Mouse (Mus musculus): ENCODE measurements around the gene Man1c1.

The Man1c1 gene

DNA sequence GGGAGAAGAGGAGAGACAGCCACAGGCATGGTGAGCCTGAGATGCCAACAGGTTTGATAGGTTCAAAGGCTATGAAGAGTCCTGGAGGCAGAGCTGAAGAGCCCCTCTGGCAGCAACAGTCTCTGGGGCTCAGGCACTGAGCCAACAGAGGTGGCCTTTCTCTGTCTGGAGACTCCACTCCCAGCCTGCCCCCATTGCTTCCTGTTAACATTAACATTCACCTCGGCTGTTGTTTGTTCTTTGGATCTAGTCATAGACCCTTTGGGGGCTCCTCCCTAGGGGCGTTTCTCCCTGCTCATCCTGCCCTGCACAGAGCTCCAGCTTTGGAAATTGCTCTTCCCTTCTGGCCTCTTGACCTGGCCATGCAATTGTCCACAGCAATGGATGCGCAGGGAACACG lies 20.9 kb upstream of the Man1c1 start:
- no peak for DNase-seq (ENCODE audit: low spot score in 2 of 2)

DNA sequence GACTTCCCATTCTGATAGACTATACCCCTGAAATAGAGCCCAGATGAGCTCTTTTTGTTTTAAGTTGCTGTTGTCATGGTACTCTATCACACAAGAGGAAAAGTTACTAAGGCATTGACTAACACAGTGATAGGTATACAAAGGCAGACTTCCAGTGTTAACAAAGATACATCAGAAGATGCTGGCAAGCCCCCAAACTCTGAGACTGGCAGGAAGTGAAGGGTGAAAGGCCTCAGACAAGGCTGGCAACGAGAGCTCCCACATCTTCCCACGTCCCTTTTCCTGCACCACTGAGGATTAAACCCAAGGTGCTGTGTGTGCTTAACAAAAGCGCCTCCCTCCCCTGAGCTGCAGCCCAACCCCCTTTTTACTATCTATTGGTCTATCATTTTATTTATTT lies 19.2 kb upstream of the Man1c1 start:
- DNase-seq (ENCODE audit: low spot score in 2 of 2): no peak

DNA sequence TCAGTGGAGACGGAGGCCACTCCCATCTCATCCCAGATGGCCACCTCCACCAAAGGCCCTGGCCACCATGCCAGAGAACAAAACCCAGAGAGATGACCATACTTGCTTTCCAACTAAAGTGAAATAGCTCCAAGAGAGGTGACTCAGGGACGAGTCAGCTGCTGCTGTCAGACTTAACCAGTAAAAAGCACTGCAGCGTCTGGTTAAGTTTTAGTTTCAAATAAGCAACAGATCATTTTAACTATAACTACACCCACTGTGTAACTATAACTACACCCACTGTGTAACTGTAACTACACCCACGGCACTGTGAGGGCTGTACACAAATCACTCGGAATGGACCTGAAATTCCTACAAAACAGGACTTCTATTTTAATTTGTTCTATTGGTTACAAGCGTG lies 17.0 kb upstream of the Man1c1 start:
- DNase-seq (ENCODE audit: low spot score in 2 of 2): no peak

DNA sequence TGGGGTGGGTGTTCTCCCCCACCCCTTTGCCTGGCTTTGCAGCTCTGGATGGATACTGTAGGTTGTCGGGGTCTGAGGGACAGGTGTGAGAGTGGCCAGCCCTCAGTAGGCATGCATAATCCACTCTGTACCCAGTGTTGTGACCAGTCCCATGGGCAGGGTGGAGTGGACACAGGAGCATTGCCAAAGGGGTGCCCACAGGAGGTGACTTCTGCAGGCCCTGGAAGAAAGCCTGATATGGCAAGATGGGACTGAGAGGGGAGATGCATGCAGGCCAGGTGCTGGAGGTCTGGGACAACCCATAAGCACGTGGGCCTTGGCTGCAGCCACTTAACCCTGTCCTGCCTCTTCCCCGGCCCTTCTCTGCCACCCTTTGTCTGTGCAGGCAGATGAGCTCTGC lies 16.3 kb upstream of the Man1c1 start:
- DNase-seq (ENCODE audit: low spot score in 2 of 2): no peak

DNA sequence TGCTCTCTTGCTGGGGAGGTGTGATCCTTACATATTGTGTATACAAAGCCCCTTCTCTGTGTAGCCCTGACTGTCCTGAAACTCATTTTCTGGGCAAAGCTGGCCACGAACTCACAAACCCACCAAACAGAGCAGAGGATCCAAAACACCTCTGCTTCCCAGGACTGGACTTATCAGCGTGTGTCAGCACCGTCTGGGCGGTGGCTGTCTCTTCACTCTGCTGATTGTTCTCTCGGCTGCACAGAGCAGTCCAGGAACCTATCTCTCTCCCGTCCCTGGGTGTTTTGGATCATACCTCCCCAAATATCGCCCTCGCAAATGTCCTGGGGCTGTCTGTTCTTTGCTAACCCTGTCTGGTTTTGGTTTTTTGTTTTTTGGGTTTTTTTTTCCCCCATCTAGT lies 15.4 kb upstream of the Man1c1 start:
- DNase-seq (ENCODE audit: low spot score in 2 of 2): no peak

DNA sequence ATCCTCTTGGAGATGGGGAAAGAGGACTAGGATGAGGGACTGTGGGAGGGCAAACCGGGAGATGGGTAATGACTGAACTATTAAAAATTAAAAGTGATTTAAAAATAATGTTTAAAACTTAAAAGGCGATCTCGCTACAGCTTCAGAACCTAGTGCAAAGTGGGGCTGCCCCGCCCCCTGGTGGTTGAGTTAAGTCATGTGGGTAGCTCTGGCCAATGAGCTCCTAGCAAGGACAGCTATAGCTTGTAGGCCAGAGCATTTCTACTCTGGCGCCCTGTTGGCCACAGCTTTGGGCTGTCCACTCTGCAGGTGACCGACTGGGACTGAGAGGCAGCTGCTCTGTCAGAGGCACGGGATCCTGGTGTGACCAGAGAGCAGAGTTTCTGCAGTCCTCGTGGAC lies 9.8 kb upstream of the Man1c1 start:
- DNase-seq (ENCODE audit: low spot score in 2 of 2): peak; percentile 81 to 84

DNA sequence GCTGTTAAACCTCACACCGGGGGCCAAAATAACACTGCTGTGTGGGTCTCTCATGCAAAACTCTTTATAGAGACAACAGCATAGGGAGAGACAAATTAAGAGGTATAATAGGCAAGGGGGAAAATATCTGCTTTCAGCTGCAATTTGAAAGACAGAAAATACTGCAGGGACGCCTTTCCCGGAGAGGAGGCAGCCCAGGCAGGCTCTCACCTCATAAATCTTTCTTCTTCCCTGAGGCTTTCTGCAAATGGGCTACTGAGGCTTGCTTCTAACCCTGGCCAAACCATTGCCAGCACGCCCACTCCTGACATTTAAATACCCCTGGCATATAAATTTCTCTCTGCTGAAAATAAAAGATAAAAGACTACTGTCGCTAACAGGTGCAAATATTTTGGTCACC lies 1.2 kb upstream of the Man1c1 start:
- DNase-seq (ENCODE audit: low spot score in 2 of 2): no peak

DNA sequence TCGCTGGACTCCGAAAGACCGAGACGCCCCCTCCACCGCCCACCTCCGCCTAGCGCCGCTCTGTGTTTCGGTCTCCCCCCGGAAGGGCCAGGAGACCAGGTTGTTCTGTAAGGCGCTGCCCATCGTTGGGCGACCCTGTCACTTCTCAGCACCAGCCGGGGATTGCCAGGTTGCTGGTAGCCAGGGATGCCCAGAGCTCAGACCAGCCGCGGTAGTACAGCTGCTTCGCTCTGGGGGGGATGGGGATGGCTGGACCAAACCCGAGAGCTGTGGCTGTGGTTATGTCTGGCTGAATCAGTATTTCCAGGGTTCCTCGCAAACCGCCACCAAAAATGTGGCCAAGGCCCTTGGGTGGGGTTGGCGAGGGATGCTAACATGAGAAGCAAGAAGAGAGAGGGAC lies 500 bp upstream of the Man1c1 start:
- DNase-seq (ENCODE audit: low spot score in 2 of 2): no peak

DNA sequence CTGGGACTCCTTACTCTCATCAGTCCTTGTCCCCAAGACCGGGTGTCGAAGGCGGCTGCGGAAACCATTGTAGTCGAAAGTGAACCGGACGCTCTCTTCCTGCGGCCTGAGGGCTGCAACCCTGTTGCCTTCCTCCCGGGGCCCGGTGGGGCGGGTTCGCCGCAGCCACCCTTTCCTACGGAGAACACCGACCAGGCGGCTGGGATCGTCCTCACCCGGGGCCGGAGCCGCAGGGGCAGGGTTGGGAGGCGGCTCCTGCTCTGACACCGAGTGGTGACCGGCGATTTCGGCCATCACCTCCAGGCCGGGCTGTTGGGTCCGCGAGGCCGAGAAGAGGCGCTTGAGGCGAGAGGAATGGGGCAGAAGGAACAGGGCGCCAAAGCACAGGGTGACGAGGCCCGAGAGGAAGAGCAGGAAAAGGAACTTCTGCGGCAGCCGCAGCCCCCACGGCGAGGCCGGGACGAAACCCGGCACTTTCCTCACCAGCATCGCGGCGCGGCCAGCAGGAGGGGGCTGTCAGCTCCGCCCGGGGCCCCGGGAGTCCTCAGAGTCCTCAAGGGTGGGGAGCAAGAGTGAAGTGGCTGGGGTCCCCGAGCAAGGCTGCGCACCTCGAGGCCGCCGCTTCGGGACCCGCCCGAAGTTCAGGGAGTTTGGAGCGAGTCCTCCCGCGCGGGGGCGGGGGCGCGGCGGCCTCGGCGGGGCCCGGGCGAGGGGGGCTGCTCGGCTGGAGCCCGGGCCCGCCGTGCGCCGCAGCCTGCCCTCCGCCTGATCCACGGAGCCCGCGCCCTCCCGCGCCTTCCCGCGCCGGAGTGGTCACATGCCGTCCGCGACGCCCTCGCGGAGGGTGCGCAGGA lies 882 bp downstream of the Man1c1 start:
- DNase-seq (ENCODE audit: low spot score in 2 of 2): no peak

DNA sequence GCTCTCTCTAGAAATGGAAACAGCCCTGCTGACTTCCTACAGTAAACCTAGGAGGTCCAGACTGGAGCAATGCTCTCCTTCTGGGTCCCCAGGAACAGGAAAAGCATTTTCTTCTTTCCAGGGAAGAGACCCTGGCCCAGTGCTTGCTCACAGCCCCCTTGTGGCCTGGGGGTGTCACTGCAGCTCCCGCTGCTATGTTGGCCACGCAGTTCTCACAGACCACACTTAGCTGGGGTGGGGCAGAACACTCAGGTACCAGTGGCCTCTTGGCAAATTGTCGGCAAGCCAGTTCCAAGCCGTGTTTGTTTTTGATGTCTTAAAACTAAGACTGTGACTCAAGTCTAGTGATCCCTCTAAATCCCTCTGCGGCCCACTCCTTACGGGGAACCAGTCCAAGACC lies 2.2 kb downstream of the Man1c1 start:
- peak; percentile 79 to 85 for DNase-seq (ENCODE audit: low spot score in 2 of 2)

DNA sequence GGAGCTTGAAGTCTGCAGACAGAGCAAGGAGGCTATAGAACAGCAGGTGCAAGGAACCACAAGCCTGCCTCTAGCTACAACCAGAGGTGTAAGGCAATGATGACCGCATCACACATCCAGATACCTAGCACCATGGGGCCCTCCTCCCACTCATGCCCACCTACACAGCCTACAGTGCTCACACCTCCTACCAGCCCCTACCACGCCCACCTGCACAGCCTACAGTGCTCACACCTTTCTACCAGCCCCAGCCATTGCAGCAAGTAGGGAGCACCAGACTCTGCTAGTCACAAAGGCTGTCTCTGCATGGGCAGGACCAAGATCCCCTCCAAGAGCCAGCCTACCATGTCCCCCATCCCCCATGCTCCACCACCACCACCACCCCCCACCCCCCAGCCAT lies 3.2 kb downstream of the Man1c1 start:
- DNase-seq (ENCODE audit: low spot score in 2 of 2): no peak

DNA sequence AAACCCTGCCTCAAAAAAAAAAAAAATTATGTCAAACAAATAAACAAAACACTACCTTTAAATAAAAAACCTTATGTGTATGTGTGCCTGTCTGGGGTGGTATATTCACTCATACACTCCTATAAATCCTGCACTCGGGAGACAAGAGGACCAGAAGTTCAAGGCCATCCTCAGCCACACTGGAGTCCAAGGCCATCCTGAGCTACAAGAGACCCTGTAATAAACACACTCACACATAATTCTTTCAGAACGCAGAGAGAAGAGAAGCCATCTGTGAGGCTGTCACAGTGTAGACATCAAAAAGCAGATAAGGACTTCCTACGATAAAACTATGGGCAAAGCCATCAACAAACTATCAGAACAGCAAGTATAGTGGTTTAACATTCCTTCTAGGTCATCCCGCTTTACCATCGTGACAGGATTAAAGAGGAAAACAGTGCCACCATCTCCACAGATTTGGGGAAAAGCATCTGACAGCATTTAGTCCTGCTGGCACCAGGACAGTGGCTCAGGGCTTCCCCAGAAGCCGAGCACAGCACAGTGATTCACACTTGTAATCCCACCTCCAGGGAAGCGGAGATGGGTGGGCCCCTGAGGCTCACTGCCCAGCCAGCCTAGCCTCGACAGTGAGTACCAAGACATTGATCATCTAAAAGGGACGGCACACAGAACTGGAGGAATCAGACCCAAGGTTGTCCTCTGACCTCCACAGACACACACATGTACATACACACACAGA lies 10.7 kb downstream of the Man1c1 start:
- DNase-seq (ENCODE audit: low spot score in 2 of 2): no peak

DNA sequence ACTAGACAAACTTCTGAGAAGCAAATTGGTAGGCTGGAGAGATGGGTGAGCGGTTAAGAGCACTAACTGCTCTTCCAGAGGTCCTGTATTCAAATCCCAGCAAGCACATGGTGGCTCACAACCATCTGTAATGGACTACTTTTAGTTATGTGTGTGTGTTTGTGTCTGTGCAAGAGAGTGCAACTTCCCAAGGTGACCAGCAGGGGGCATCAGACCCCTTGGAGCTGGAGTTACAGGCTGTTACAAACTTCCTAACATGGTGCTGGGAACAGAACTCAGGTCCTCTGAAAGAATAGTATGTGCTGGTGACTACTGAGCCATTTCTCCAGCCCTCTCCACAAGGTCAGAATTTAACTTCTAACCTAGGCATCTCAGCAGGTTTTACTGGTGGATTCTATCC lies 11.7 kb downstream of the Man1c1 start:
- no peak for DNase-seq (ENCODE audit: low spot score in 2 of 2)

DNA sequence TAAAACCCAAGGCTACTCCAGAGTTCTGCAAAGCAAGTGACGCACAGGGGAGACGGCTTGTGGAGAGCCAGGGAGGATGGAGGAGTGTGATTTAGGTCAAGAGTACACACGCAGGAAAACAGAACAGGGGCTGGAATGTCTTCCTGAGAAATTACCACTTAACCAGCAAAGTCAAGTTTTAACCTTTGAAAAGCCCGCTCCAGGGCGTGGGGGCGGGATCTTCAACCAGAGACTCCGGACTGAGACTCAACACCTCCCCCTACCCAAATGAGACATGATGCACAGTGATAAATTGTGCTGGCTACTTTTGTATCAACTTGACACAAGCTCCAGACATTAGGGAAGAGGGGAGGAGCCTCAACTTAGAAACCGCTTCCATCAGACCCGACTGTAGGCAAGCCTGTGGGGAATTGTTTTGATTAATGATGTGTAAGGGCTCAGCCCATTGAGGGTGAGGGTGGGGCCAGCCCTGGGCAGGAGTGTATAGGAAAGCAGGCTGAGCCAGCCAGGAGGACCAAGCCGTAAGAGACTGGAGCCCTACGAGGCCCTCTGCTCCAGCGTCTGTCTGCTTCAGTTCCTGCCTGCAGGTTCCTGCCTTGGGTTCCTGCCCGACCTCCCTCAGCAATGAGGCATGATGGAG lies 17.9 kb downstream of the Man1c1 start:
- no peak for DNase-seq (ENCODE audit: low spot score in 2 of 2)

DNA sequence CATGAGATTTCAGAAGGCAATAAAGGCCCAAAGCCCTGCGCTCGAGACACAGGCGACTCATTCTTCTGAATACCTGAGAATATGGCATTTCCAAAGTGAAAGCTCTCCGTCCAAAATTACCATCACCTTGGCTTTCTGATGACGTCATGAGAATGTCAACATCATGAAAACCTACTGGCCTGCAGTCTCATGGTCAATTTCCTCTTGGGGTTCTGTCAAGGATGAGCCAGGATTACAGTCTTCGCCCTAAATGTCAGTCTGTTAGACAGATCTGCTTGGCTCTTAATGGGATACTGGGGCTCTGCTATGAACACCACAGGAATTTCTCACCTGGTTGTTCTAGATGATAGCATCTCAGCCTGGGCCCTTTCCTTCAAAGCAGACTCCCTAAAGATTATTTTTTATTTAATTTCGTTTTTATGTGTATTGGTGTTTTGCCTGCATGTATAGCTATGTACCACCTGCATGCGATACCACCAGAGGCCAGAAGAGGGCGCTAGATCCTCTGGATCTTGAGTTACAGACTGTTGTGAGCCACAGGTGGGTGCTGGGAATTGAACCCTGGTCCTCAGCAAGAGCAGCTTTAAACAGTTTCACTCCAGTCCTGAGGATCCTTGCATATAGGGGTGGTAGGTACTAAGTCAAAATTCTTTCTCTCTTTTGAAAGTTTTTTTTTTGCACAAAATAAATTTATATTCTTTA lies 19.3 kb downstream of the Man1c1 start:
- no peak for DNase-seq (ENCODE audit: low spot score in 2 of 2)

DNA sequence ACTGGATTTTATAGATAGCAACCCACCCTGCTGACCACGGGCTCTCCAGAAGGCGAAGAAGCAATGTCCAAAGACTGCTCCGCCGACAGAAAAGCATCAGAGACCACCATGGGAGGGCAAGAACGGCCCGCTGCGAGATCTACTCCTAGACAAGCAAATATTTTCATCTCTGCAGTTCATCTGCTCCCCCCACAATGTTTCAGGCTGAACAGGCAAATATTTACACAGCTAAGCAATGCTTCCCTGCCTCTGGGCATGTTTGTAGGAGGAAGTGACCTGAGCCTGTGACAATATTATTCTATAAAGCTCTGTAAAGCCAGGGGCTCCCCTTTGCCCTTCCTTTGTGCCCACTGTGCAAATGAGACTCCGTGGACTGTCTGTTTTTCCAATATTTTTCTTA lies 20.2 kb downstream of the Man1c1 start:
- no peak for DNase-seq (ENCODE audit: low spot score in 2 of 2)

DNA sequence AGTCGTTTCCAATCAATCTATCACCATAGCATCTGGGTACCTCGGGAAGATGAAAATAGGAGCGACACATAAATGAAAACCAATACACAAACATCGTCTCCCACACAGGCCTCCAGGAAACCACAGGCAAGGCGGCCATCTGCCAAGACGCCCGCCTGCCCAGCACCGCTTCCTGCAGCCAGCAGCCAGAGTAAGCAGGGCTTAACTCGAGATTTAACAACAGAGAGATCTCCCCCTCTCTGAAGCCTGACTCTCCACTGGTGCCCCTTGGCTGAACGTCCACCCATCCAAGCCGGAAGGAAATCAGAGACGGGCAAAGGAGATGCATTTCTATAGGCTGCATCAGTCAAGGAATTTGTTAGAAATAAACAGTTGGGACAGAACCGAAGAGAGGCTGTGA lies 21.1 kb downstream of the Man1c1 start:
- DNase-seq (ENCODE audit: low spot score in 2 of 2): peak; percentile 51 to 61

DNA sequence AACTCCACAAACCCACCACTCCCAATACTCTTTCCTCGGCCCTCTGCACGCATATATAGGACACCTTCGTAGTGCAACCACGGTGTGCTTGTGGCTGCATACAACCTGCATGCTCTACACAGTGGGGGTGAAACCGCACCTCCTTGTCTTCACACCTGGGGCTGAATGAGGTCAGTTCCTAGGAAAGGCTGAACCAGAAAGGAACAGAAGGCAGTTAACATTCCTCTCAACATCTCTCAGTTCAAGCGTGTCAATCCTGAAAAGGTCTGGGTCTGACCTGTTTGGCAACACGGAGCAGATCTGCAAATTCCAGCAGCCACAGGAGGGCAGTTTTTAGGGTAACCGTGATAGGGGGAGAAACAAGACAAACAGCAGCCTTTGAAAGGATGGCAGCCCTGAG lies 21.7 kb downstream of the Man1c1 start:
- DNase-seq (ENCODE audit: low spot score in 2 of 2): no peak

DNA sequence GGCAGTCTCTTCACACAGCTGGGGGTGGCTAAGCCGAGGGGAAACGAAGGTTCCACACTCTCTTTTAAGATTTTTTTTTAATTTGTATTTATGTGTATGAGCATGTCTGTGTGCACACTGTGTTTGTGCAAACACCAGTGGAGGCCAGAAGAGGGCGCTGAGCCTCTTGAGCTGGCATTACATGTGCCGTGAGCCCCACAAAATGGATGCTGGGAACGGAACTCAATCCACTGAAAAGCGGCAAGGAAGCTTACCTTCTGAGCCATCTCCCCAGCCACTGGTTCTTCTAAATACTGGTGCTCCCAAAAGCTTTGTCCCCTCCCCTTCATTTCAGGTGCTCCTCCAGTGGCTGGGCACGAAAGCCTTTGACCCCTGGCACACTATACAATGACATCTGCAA lies 22.3 kb downstream of the Man1c1 start:
- no peak for DNase-seq (ENCODE audit: low spot score in 2 of 2)

DNA sequence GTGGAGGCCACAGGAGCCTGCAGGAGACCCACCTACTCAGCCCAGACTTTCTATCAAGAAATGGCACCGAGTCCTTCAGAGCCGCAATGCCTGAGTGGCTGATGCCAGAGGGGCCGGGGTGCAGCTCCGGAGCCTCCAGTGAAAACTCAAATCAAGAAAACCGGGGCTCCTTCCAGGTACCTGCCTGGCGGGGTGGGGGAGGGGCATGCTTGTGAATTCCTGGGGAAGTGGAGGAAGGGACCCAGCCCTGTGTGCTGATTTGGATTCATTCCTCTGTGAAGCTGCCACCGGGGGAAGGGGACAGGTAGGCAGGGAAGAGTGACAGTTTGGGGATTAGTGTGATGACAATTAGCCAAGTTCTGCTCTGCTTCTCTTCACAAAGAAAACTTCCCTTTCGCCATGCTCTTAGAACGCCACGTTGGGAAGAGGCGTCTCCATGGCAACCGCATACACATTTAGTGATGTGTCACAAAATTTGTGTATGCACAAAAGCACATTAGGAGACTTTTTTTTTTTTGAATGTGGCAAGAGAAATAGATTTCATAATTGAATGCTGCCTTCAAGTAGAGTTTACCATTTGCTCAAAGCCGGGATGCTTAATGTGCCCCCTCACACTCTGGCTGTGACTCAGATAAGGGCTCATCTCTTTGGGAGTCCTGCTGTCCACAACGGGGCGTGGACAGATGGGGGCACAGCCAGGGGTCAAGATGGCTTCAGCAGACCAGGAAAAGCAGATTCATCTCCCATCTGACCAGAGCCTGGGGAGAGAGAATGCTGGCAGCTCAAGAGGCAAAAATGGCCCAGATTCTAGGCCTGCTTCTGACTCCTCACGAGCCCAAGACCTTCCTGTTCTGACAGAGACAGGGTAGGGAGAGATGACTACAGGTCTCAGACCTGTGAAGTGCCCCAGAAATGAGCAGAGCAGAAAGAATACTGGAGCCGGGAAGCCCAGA lies 26.3 kb downstream of the Man1c1 start:
- peak; percentile 66 to 76 for DNase-seq (ENCODE audit: low spot score in 2 of 2)

DNA sequence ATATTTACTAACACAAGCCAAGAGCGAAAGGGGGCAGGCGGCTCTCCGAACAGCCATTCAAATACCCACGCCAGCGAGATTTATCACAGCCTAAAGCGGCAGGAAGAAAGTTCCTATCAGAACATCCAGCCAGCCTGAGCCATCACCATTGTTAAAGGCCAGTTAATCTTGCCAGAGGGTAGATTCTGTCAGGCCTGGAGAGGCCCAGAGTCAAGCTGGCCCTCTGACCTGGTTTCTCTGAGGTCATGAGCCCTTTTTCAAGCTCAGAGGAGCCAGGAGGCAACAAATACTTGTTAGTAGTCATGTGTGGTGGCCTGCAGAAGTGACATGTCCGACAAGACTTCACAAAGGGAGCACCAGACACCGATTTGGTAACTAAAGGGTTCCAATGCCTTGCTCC lies 28.3 kb downstream of the Man1c1 start:
- no peak for DNase-seq (ENCODE audit: low spot score in 2 of 2)
